Mouse (Mus musculus) heart, adult 11 months (tissue): Measurements from ENCODE around the gene Rassf1.
A peak's percentile ranks its signal among the peaks of the same experiment; 100 is the strongest.

Experiments used
- DNase-seq: peaks from one replicate; pipeline ENCODE4 v3.0.0; 2022

Rassf1 gene

GRCm38 (mm10) chr9:107606591-107606990 lies 55.2 kb downstream of the Rassf1 start:
- peak; percentile 96 for DNase-seq

- DNase-seq, result no peak
Observed at GRCm38 (mm10) chr9:107607036-107607435, 55.7 kb downstream of the Rassf1 start.

GRCm38 (mm10) chr9:107607653-107608245 lies 56.4 kb downstream of the Rassf1 start:
- DNase-seq, result no peak

GRCm38 (mm10) chr9:107608741-107609432 lies 57.5 kb downstream of the Rassf1 start, which contains the start of gene Sema3b:
Sema3b (minus strand) TSS chr9:107609229.
- DNase-seq, result peak; percentile 96

GRCm38 (mm10) chr9:107609433-107609830 lies 58.1 kb downstream of the Rassf1 start:
- DNase-seq, result no peak

- peak; percentile 98 for DNase-seq
Observed at GRCm38 (mm10) chr9:107611456-107612190, 60.3 kb downstream of the Rassf1 start.
